Mouse (Mus musculus): ENCODE results near the gene Cdc123. TPM values are rescaled to one million over a fixed set of nuclear protein-coding genes. Genes with fewer than 3 reads are reported as not detected.

Cdc123 gene
- polyA plus RNA-seq, 2 experiments: 182 to 296 TPM

DNA sequence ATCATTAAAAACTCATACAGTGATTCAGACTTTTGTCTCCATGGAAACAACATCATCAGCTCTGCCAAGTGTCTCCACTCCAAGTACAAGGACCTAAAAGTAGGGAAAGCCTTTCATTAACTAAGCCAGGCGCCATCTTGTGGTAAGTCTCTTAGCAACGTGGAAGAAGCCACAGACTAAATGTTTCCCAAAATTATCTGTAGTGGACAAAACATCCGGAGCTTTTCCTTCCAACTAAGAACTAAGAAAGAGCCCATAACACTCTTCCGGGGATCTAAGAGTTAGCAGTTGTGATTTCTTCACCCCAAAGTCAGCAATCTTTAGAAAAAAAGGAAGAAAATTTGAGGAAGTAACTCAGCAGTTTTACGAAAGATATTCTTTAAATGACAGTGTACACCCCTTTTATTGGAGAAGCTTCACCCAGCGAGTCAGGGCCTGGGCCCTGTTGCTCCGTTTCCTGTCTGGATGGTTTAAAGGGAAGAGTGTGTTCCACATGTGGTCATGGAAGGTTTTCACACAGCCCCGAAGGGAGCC lies 74.2 kb downstream of the Cdc123 start:
- Histone ChIP-seq H3K9me3 (ENCODE audit: control insufficient read depth, low read length) (no peaks in the 10 kb centered on the region), H3K27me3 (ENCODE audit: control insufficient read depth, insufficient read depth, low read length) (no peaks in the 10 kb centered on the region), H3K9ac (ENCODE audit: low read depth, low read length, severe bottlenecking) (no peak overlapping the region), H3K27ac (replicated peaks; ENCODE audit: low read depth, low read length) (no peak overlapping the region), H3K36me3 (ENCODE audit: control insufficient read depth, insufficient read depth, low read length) (no peaks in the 10 kb centered on the region), H3K4me2 (replicated peaks; ENCODE audit: low read depth, low read length, severe bottlenecking) (no peak overlapping the region), H3K4me1 (ENCODE audit: control insufficient read depth, insufficient read depth, low read length) (no peaks in the 10 kb centered on the region), H3K4me3 (replicated peaks; ENCODE audit: low read length) (no peak overlapping the region)
- DNase-seq (ENCODE audit: low spot score) (peak; percentile 87), ATAC-seq (ENCODE audit: low FRiP score, low read depth) (no peak)
- no peak for TF ChIP-seq POLR2A (IDR thresholded peaks at IDR 0.05; ENCODE audit: borderline replicate concordance, extremely low read depth, insufficient read depth, insufficient read length)
- WGBS: 50% methylated on average over 8 of the region's 8 CpGs

DNA sequence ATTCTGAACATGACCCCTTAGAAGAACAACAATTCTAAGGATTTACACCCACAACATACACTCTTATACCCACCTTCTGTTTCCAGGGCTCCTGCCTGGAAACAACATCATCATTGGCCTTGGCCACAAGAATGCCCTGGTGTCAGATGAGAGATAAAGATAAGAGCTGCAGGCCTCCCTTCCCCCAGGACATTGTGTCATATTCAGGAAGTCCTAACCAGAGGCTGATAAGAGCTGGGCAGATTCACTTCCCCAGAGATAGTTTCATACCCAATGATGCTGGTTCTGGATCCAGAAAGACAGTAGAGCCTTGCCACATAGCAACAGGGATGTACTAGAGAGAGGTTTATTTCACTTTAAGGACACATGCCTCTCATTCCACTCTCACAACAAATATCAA lies 75.3 kb downstream of the Cdc123 start:
- Histone ChIP-seq H3K4me3 (replicated peaks; ENCODE audit: low read length) (no peak overlapping the region), H3K36me3 (ENCODE audit: control insufficient read depth, insufficient read depth, low read length) (no peaks in the 10 kb centered on the region), H3K27me3 (ENCODE audit: control insufficient read depth, insufficient read depth, low read length) (no peaks in the 10 kb centered on the region), H3K4me1 (ENCODE audit: control insufficient read depth, insufficient read depth, low read length) (no peaks in the 10 kb centered on the region), H3K9ac (ENCODE audit: low read depth, low read length, severe bottlenecking) (no peak overlapping the region), H3K27ac (replicated peaks; ENCODE audit: low read depth, low read length) (no peak overlapping the region), H3K4me2 (replicated peaks; ENCODE audit: low read depth, low read length, severe bottlenecking) (no peak overlapping the region), H3K9me3 (ENCODE audit: control insufficient read depth, low read length) (no peaks in the 10 kb centered on the region)
- no peak for DNase-seq (ENCODE audit: low spot score)
- no peak for TF ChIP-seq POLR2A (IDR thresholded peaks at IDR 0.05; ENCODE audit: borderline replicate concordance, extremely low read depth, insufficient read depth, insufficient read length)
- ATAC-seq (ENCODE audit: low FRiP score, low read depth): no peak

DNA sequence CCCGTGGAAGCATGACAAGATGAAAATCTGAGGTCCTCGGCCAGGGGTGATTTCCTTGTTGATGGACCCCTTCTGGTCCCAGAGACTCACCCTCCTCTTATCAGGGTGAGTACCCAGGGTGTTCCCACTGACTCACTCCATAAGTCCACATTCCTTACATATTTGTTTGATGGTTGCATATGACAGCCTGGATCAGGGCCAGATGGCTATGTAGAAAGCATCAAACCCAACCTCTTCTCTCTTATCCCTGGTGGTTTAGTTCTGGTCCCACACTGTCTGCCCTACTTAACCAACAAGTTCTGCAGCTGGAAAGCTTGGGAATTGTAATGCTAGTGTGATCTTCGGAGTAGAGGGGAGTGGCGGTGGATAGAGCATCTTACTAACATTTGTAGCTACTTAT lies 76.0 kb downstream of the Cdc123 start:
- 83% methylated on average over 4 of the region's 4 CpGs for WGBS
- DNase-seq (ENCODE audit: low spot score) (no peak), ATAC-seq (ENCODE audit: low FRiP score, low read depth) (no peak)
- Histone ChIP-seq H3K4me3 (replicated peaks; ENCODE audit: low read length) (no peak overlapping the region), H3K9ac (ENCODE audit: low read depth, low read length, severe bottlenecking) (no peak overlapping the region), H3K36me3 (ENCODE audit: control insufficient read depth, insufficient read depth, low read length) (no peaks in the 10 kb centered on the region), H3K9me3 (ENCODE audit: control insufficient read depth, low read length) (no peaks in the 10 kb centered on the region), H3K27ac (replicated peaks; ENCODE audit: low read depth, low read length) (no peak overlapping the region), H3K27me3 (ENCODE audit: control insufficient read depth, insufficient read depth, low read length) (no peaks in the 10 kb centered on the region), H3K4me2 (replicated peaks; ENCODE audit: low read depth, low read length, severe bottlenecking) (no peak overlapping the region), H3K4me1 (ENCODE audit: control insufficient read depth, insufficient read depth, low read length) (no peaks in the 10 kb centered on the region)
- no peak for TF ChIP-seq POLR2A (IDR thresholded peaks at IDR 0.05; ENCODE audit: borderline replicate concordance, extremely low read depth, insufficient read depth, insufficient read length)

DNA sequence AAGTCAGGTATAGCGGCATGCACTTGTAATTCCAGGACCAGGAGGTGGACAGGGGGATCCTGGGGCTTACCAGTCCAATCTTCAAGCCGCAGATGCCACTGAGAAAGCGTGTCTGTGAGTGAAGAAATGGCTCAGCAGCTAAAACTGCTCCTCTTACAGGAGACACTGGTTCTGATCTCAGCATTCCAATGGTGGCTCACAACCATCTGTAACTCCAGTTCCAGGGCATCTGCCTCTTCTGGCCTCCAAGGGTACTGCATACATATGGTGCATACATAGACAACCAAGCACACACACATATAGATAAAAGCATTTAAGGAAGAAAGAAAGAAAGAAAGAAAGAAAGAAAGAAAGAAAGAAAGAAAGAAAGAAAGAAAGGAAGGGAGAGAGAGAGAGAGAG lies 82.9 kb downstream of the Cdc123 start:
- no peak for DNase-seq (ENCODE audit: low spot score)
- no peak overlapping the region for H3K4me3 ChIP-seq (replicated peaks; ENCODE audit: low read length)
- no peaks in the 10 kb centered on the region for H3K36me3 ChIP-seq (ENCODE audit: control insufficient read depth, insufficient read depth, low read length)

DNA sequence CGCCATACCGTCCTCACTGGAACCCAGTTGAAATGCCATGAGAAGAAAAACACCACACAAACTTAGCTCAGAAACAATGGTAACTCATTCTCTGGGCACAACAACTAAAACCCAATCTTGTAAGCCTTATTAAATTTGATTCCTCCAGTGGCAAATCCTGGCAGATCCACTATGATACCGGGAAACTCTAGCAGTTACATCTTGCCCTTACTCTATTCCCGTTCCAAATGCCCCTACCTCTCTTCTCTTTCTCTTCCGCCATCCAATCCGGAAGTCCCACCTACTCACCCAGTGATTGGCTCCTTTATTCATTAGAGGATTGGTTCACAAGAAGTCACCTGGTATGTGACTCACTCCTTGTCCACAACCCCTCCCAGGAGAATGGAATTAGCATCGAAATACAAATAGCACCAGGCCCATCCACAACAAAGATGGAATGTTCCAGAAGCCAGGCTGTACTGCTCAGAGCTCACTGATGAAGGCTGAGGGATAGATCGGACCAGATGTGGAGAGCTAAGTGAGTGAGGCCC lies 84.4 kb downstream of the Cdc123 start:
- ATAC-seq (ENCODE audit: low FRiP score, low read depth) (no peak), DNase-seq (ENCODE audit: low spot score) (no peak)
- 91% methylated on average over 8 of the region's 8 CpGs for WGBS
- no peak overlapping the region for H3K9ac ChIP-seq (ENCODE audit: low read depth, low read length, severe bottlenecking)
- no peak for TF ChIP-seq POLR2A (IDR thresholded peaks at IDR 0.05; ENCODE audit: borderline replicate concordance, extremely low read depth, insufficient read depth, insufficient read length)
- H3K9me3 ChIP-seq (ENCODE audit: control insufficient read depth, low read length): no peaks in the 10 kb centered on the region
- H3K4me3 ChIP-seq (replicated peaks; ENCODE audit: low read length): no peak overlapping the region
- no peaks in the 10 kb centered on the region for H3K36me3 ChIP-seq (ENCODE audit: control insufficient read depth, insufficient read depth, low read length)
- H3K27ac ChIP-seq (replicated peaks; ENCODE audit: low read depth, low read length): no peak overlapping the region
- H3K4me2 ChIP-seq (replicated peaks; ENCODE audit: low read depth, low read length, severe bottlenecking): no peak overlapping the region
- H3K4me1 ChIP-seq (ENCODE audit: control insufficient read depth, insufficient read depth, low read length): no peaks in the 10 kb centered on the region
- H3K27me3 ChIP-seq (ENCODE audit: control insufficient read depth, insufficient read depth, low read length): no peaks in the 10 kb centered on the region

More for the DNA sequence above, 82.9 kb downstream of the Cdc123 start:
- Histone ChIP-seq H3K27me3 (ENCODE audit: control insufficient read depth, insufficient read depth, low read length) (no peaks in the 10 kb centered on the region), H3K9me3 (ENCODE audit: control insufficient read depth, low read length) (no peaks in the 10 kb centered on the region), H3K27ac (replicated peaks; ENCODE audit: low read depth, low read length) (no peak overlapping the region), H3K4me1 (ENCODE audit: control insufficient read depth, insufficient read depth, low read length) (no peaks in the 10 kb centered on the region), H3K4me2 (replicated peaks; ENCODE audit: low read depth, low read length, severe bottlenecking) (no peak overlapping the region), H3K9ac (ENCODE audit: low read depth, low read length, severe bottlenecking) (no peak overlapping the region)
- 89% methylated on average over 3 of the region's 3 CpGs for WGBS
- ATAC-seq (ENCODE audit: low FRiP score, low read depth): no peak
- TF ChIP-seq POLR2A (IDR thresholded peaks at IDR 0.05; ENCODE audit: borderline replicate concordance, extremely low read depth, insufficient read depth, insufficient read length): no peak

DNA sequence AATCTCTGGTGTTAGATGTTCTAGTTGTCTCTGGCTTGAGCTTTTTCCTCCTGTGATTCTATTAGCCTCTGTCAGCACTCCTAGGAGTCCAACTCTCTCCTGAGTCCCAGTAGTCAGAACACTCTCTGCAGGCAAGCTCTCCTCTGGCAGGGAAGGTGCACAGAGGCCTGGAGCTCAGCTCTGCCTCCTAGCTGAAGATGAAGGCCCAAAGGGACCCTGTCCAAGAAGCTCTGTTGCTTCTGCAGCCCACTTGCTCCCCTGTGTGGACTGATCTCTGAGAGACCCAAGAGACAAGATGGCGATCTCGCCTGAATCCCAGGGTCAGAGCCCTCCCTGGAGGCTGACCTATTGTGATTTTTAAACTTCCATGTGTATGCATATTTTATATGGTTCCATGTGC lies 86.4 kb downstream of the Cdc123 start:
- H3K4me2 ChIP-seq (replicated peaks; ENCODE audit: low read depth, low read length, severe bottlenecking): no peak overlapping the region
- WGBS: 94% methylated on average over 2 of the region's 2 CpGs
- no peak overlapping the region for H3K9ac ChIP-seq (ENCODE audit: low read depth, low read length, severe bottlenecking)
- H3K36me3 ChIP-seq (ENCODE audit: control insufficient read depth, insufficient read depth, low read length): no peaks in the 10 kb centered on the region
- no peaks in the 10 kb centered on the region for H3K9me3 ChIP-seq (ENCODE audit: control insufficient read depth, low read length)
- ATAC-seq (ENCODE audit: low FRiP score, low read depth) (no peak), DNase-seq (ENCODE audit: low spot score) (no peak)
- H3K27me3 ChIP-seq (ENCODE audit: control insufficient read depth, insufficient read depth, low read length): no peaks in the 10 kb centered on the region
- no peak for TF ChIP-seq POLR2A (IDR thresholded peaks at IDR 0.05; ENCODE audit: borderline replicate concordance, extremely low read depth, insufficient read depth, insufficient read length)
- H3K27ac ChIP-seq (replicated peaks; ENCODE audit: low read depth, low read length): no peak overlapping the region
- no peaks in the 10 kb centered on the region for H3K4me1 ChIP-seq (ENCODE audit: control insufficient read depth, insufficient read depth, low read length)
- H3K4me3 ChIP-seq (replicated peaks; ENCODE audit: low read length): no peak overlapping the region

Data from limb, embryonic 14.5 days (tissue).